Mouse (Mus musculus): Measurements from ENCODE around the gene Gfpt1. TPM values are rescaled to one million over a fixed set of nuclear protein-coding genes. Genes with fewer than 3 reads are reported as not detected.

The Gfpt1 gene
- polyA plus RNA-seq (2017; shearing (Covaris generic)), result 10 to 100 TPM; 18.0 to 26.0 TPM

DNA sequence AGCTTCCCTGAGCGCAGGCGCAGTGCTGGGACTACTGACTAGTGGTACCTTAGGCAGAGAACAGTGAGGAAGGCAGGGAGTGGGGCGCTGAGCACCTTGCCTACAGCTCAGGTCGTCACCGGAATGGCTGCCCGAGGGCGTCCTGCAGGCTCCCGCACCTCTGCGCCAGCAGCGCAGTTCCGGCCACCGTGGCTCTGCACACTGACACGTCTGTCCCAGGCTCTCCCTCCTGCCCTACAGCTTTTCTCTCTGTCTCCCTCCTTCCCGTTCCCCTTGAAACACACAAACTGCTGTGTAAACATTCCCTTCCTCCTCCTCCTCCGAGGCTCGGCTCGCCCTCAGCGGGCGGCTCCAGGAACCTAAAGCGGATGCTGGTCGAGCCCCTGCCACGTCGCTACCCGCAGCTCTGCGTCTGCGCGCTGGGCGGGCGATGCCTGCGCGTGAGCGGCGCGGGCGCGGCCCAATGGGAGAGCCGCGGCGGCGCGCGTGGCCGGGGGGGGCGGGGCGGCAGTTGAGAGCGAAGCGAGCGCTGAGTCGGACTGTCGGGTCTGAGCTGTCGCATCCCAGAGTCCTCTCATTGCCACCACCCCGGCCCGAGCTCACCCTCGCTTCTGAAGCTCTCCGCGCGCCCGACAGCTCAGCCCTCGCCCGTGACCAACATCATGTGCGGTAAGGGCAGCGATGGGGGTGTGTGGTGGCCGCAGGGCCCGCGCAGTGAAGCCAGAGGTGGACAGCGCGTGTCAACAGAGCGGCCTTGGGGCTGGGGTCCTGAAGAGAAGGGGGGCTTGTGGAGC lies at the start of gene Gfpt1:
Gene Gfpt1, plus strand, starts transcription at position 510 of the 794 bp plus-strand sequence.

GRCm38 (mm10) chr6:87008887-87009286 lies 33.8 kb upstream of the Gfpt1 start, which contains the start of gene Nfu1:
Nfu1 (plus strand) TSS chr6:87009236.

GRCm38 (mm10) chr6:87104123-87104796 lies 61.6 kb downstream of the Gfpt1 start, which contains the start of gene D6Ertd527e:
D6Ertd527e (plus strand) TSS chr6:87104746.

Other genes with a start within 250 kb of the Gfpt1 start
- gene Anxa4, start 249.3 kb upstream of the Gfpt1 start, polyA plus RNA-seq (2017; shearing (Covaris generic)), result 10 to 100 TPM in 1 of 2 experiments, 1 to 10 TPM in 1; 9.3 to 30.9 TPM
- 10 to 100 TPM; 50.8 to 67.7 TPM for gene Aak1, start 193.3 kb upstream of the Gfpt1 start, polyA plus RNA-seq (2017; shearing (Covaris generic))
- gene Nfu1, start 33.6 kb upstream of the Gfpt1 start, polyA plus RNA-seq (2017; shearing (Covaris generic)), result 100 to 1,000 TPM in 1 of 2 experiments, 10 to 100 TPM in 1; 98.5 to 105 TPM
- under 1 TPM; 0.07 to 0.27 TPM for gene D6Ertd527e, start 61.9 kb downstream of the Gfpt1 start, polyA plus RNA-seq (2017; shearing (Covaris generic))

All from activated CD4-positive, CD25-positive, alpha-beta regulatory T cell (primary cell).